Mouse (Mus musculus) ES-Bruce4 (cell line): ENCODE data around the gene Dtnb. TPM values are rescaled to one million over a fixed set of nuclear protein-coding genes. Genes with fewer than 3 reads are reported as not detected.
A peak's percentile ranks its signal among the peaks of the same experiment; 100 is the strongest.

Experiments
- H3K27ac ChIP-seq: 2 replicates; pipeline ENCODE4 v1.5.1; 2012; ENCODE audit warnings: low read length, inconsistent platforms; ENCODE audit not compliant: insufficient read depth
- H3K27me3 ChIP-seq: 2 replicates; pipeline ENCODE4 v1.6.1; 2012; ENCODE audit warnings: mild to moderate bottlenecking, low read length, inconsistent platforms; ENCODE audit not compliant: control insufficient read depth, poor library complexity, insufficient read depth, severe bottlenecking
- H3K36me3 ChIP-seq: 2 replicates; pipeline ENCODE4 v1.6.1; 2012; ENCODE audit warnings: inconsistent platforms, mild to moderate bottlenecking, low read length, moderate library complexity; ENCODE audit not compliant: control insufficient read depth, poor library complexity, insufficient read depth, severe bottlenecking
- H3K4me1 ChIP-seq: one replicate; pipeline ENCODE4 v1.8.1; 2011; ENCODE audit warnings: low read length; ENCODE audit not compliant: control insufficient read depth, insufficient read depth
- H3K4me3 ChIP-seq: 2 replicates; pipeline ENCODE4 v1.5.1; 2011; ENCODE audit warnings: low read depth, mild to moderate bottlenecking, low read length
- H3K9ac ChIP-seq: 2 replicates; pipeline ENCODE4 v1.6.1; 2012; ENCODE audit warnings: low read depth, mild to moderate bottlenecking, inconsistent platforms; ENCODE audit not compliant: poor library complexity, severe bottlenecking
- H3K9me3 ChIP-seq: replicated peaks from 2 replicates; pipeline ENCODE4 v1.6.1; 2012; ENCODE audit warnings: mild to moderate bottlenecking, low read length, inconsistent platforms; ENCODE audit not compliant: control insufficient read depth, poor library complexity, insufficient read depth, severe bottlenecking
- CTCF ChIP-seq: IDR thresholded peaks from one replicate; pipeline ENCODE4 v1.8.1; 2011; ENCODE audit warnings: low read depth, low read length
- EP300 ChIP-seq: IDR thresholded peaks from 2 replicates; pipeline ENCODE4 v1.6.1; 2011; ENCODE audit warnings: low read depth, low read length; ENCODE audit not compliant: insufficient read depth
- POLR2A ChIP-seq: IDR thresholded peaks from one replicate; pipeline ENCODE4 v1.8.1; 2011; ENCODE audit warnings: low read length; ENCODE audit not compliant: insufficient read depth
- polyA plus RNA-seq: library from polyadenylated mRNA; stranded (reverse); fragments of >200 nt; gene quantifications from 2 replicates; pipeline ENCODE4 v1.2.4, GENCODE M21; 2011; ENCODE audit warnings: low read depth; ENCODE audit not compliant: missing spikeins, insufficient read depth, insufficient read length

The Dtnb gene
- polyA plus RNA-seq, 1 experiment = 62.1 TPM

- no peaks in the 10 kb centered on the region for H3K9me3 ChIP-seq
- peak overlapping the region; percentile 68 for H3K27ac ChIP-seq
- TF ChIP-seq EP300 = peak; percentile 53; the same call in 1 of the 2 replicates
- no peak for TF ChIP-seq POLR2A
- peak; percentile 99 for TF ChIP-seq CTCF
- no peaks in the 10 kb centered on the region for H3K4me1 ChIP-seq
- no peak overlapping the region for H3K9ac ChIP-seq
- no peaks in the 10 kb centered on the region for H3K27me3 ChIP-seq
- H3K4me3 ChIP-seq = no peak overlapping the region
- no peaks in the 10 kb centered on the region for H3K36me3 ChIP-seq
Observed at GRCm38 (mm10) chr12:3781482-3781881, 209.3 kb downstream of the Dtnb start.

GRCm38 (mm10) chr12:3783196-3783825, 211.1 kb downstream of the Dtnb start:
- Histone ChIP-seq H3K4me3 (no peak overlapping the region), H3K36me3 (no peaks in the 10 kb centered on the region), H3K4me1 (no peaks in the 10 kb centered on the region), H3K27ac (no peak overlapping the region), H3K27me3 (no peaks in the 10 kb centered on the region), H3K9ac (no peak overlapping the region), H3K9me3 (no peaks in the 10 kb centered on the region)
- TF ChIP-seq POLR2A = no peak
- no peak for TF ChIP-seq EP300
- no peak for TF ChIP-seq CTCF

- Histone ChIP-seq H3K4me3 (no peak overlapping the region), H3K36me3 (no peaks in the 10 kb centered on the region), H3K27ac (no peak overlapping the region), H3K27me3 (no peaks in the 10 kb centered on the region), H3K4me1 (no peaks in the 10 kb centered on the region), H3K9me3 (no peaks in the 10 kb centered on the region), H3K9ac (no peak overlapping the region)
- TF ChIP-seq EP300 (no peak), POLR2A (no peak), CTCF (no peak)
Observed at GRCm38 (mm10) chr12:3784258-3784657, 212.1 kb downstream of the Dtnb start.

- no peak overlapping the region for H3K4me3 ChIP-seq
- no peak overlapping the region for H3K9ac ChIP-seq
- H3K4me1 ChIP-seq = no peaks in the 10 kb centered on the region
- H3K9me3 ChIP-seq = no peaks in the 10 kb centered on the region
- H3K36me3 ChIP-seq = no peaks in the 10 kb centered on the region
- no peaks in the 10 kb centered on the region for H3K27me3 ChIP-seq
- no peak for TF ChIP-seq POLR2A
- TF ChIP-seq EP300 = no peak
- no peak for TF ChIP-seq CTCF
- no peak overlapping the region for H3K27ac ChIP-seq
Observed at GRCm38 (mm10) chr12:3784729-3785128, 212.5 kb downstream of the Dtnb start.

- Histone ChIP-seq H3K36me3 (no peaks in the 10 kb centered on the region), H3K27me3 (no peaks in the 10 kb centered on the region), H3K4me3 (no peak overlapping the region), H3K9me3 (no peaks in the 10 kb centered on the region), H3K4me1 (no peaks in the 10 kb centered on the region), H3K27ac (no peak overlapping the region), H3K9ac (no peak overlapping the region)
- TF ChIP-seq POLR2A (no peak), CTCF (no peak), EP300 (no peak)
Observed at GRCm38 (mm10) chr12:3787041-3787440, 214.9 kb downstream of the Dtnb start.

- Histone ChIP-seq H3K36me3 (no peaks in the 10 kb centered on the region), H3K9ac (no peak overlapping the region), H3K4me1 (peaks cover 3% of the 10 kb centered on the region), H3K27ac (no peak overlapping the region), H3K9me3 (no peaks in the 10 kb centered on the region), H3K27me3 (no peaks in the 10 kb centered on the region), H3K4me3 (no peak overlapping the region)
- no peak for TF ChIP-seq POLR2A
- TF ChIP-seq EP300 = no peak
- TF ChIP-seq CTCF = no peak
Observed at GRCm38 (mm10) chr12:3787541-3787940, 215.4 kb downstream of the Dtnb start.
